In genomic region chr4:142063057-142063534, GRCm38 (mm10) we compare ENCODE assay signal across 19 mouse cellular contexts. TPM values are rescaled to one million over a fixed set of nuclear protein-coding genes. Genes with fewer than 3 reads are reported as not detected.
DNase-seq lines count a peak whose midpoint lies in the region; ATAC-seq and TF ChIP-seq lines count a peak whose summit lies in the region.
"Had no signal": no experiment of that assay in that cellular context is flagged by ENCODE, and none has a peak within 500 bp of the region (broad histone marks: within the 10 kb centered on the region; RNA-seq: fewer than 3 reads in every experiment).

No protein-coding gene starts in this region.

- no peak for TF ChIP-seq POLR2A in lung, adult 2 months (IDR thresholded peaks at IDR 0.05; ENCODE audit: borderline replicate concordance, extremely low read depth, low read depth, low read length)

- peak; percentile 52 for ATAC-seq in lung, postnatal 0 days
- peak; percentile 55 for ATAC-seq in liver, embryonic 13.5 days (ENCODE audit: low read depth)
- peak; percentile 77 for ATAC-seq in megakaryocyte, adult 5-6 weeks (ENCODE audit: poor library complexity, severe bottlenecking)
- no peak for ATAC-seq in midbrain, embryonic 13.5 days
- ATAC-seq in hindbrain, embryonic 16.5 days: no peak
- ATAC-seq: forebrain, embryonic 15.5 days had no signal

- H3K27me3 ChIP-seq in lung, postnatal 0 days (replicated peaks; ENCODE audit: insufficient read depth, low read length): no peaks in the 10 kb centered on the region
- H3K27me3 ChIP-seq in liver, embryonic 13.5 days: peaks cover 11% of the 10 kb centered on the region; the same call in 1 of the 2 replicates
- peaks cover 6% of the 10 kb centered on the region; the same call in 1 of the 2 replicates for H3K27me3 ChIP-seq in midbrain, embryonic 13.5 days
- no peaks in the 10 kb centered on the region for H3K27me3 ChIP-seq in hindbrain, embryonic 16.5 days (replicated peaks; ENCODE audit: control insufficient read depth, insufficient read depth, low read length)
- H3K27me3 ChIP-seq: hindbrain, embryonic 15.5 days; limb, embryonic 13.5 days had no signal

- no peak for TF ChIP-seq CTCF in lung, postnatal 0 days (IDR thresholded peaks at IDR 0.05)
- no peak for TF ChIP-seq CTCF in lung, adult 2 months (IDR thresholded peaks at IDR 0.05; ENCODE audit: insufficient read depth, low read length)

- peaks cover 7% of the 10 kb centered on the region; the same call in 1 of the 2 replicates for H3K4me1 ChIP-seq in lung, postnatal 0 days (ENCODE audit: insufficient read depth, low read depth, low read length)
- peaks cover 17% of the 10 kb centered on the region for H3K4me1 ChIP-seq in lung, adult 2 months (ENCODE audit: control insufficient read depth, insufficient read depth, low read length)
- H3K4me1 ChIP-seq in liver, embryonic 13.5 days (replicated peaks): peaks cover 55% of the 10 kb centered on the region
- peaks cover 11% of the 10 kb centered on the region for H3K4me1 ChIP-seq in midbrain, embryonic 13.5 days (replicated peaks)
- peaks cover 6% of the 10 kb centered on the region for H3K4me1 ChIP-seq in hindbrain, embryonic 16.5 days (ENCODE audit: control insufficient read depth, insufficient read depth, low read depth, low read length)

- H3K9ac ChIP-seq in lung, postnatal 0 days (replicated peaks; ENCODE audit: low read depth): no peak overlapping the region
- no peak overlapping the region for H3K9ac ChIP-seq in liver, embryonic 13.5 days
- no peak overlapping the region for H3K9ac ChIP-seq in midbrain, embryonic 13.5 days (replicated peaks)
- H3K9ac ChIP-seq in hindbrain, embryonic 16.5 days (ENCODE audit: low read depth, low read length): no peak overlapping the region
- H3K9ac ChIP-seq: forebrain, embryonic 15.5 days; hindbrain, embryonic 15.5 days; kidney, embryonic 15.5 days; limb, embryonic 13.5 days had no signal

- WGBS in lung, postnatal 0 days: 74% methylated on average over 8 of the region's 8 CpGs
- 68% methylated on average over 8 of the region's 8 CpGs for WGBS in lung, adult 2 months
- 66% methylated on average over 8 of the region's 8 CpGs for WGBS in liver, embryonic 13.5 days (ENCODE audit: insufficient replicate concordance)
- WGBS in midbrain, embryonic 13.5 days: 86% methylated on average over 8 of the region's 8 CpGs
- WGBS in hindbrain, embryonic 16.5 days: 94% methylated on average over 8 of the region's 8 CpGs

- no peak overlapping the region for H3K4me2 ChIP-seq in lung, postnatal 0 days (replicated peaks; ENCODE audit: low read depth, low read length)
- H3K4me2 ChIP-seq in liver, embryonic 13.5 days: no peak overlapping the region
- H3K4me2 ChIP-seq in midbrain, embryonic 13.5 days (replicated peaks): no peak overlapping the region
- H3K4me2 ChIP-seq in hindbrain, embryonic 16.5 days (ENCODE audit: low read length): no peak overlapping the region
- H3K4me2 ChIP-seq: forebrain, embryonic 15.5 days; hindbrain, embryonic 15.5 days; kidney, embryonic 15.5 days; limb, embryonic 13.5 days had no signal

- no peak overlapping the region for H3K27ac ChIP-seq in lung, postnatal 0 days (ENCODE audit: low read length)
- peak overlapping the region; percentile 56 for H3K27ac ChIP-seq in liver, embryonic 13.5 days
- H3K27ac ChIP-seq in midbrain, embryonic 13.5 days: no peak overlapping the region
- H3K27ac ChIP-seq in hindbrain, embryonic 16.5 days (ENCODE audit: low read depth, low read length): no peak overlapping the region
- H3K27ac ChIP-seq: forebrain, embryonic 15.5 days; gastrocnemius, adult 2 months; hindbrain, embryonic 15.5 days; kidney, embryonic 15.5 days; limb, embryonic 13.5 days had no signal

- peak; percentile 39 for DNase-seq in lung, postnatal 0 days (ENCODE audit: low spot score)
- no peak for DNase-seq in lung, adult 2 months
- DNase-seq in liver, embryonic 13.5 days: no peak
- DNase-seq in frontal cortex, adult 2 months (ENCODE audit: extremely low spot score in 1 of 2, low spot score in 1 of 2): no peak
- DNase-seq: adrenal gland, postnatal 10 days; cerebellum, adult 8-10 months; embryo, embryonic 11 days; gastrocnemius, adult 2 months; heart, postnatal 10 days; retina, postnatal 1 day had no signal

- no peaks in the 10 kb centered on the region for H3K9me3 ChIP-seq in lung, postnatal 0 days (ENCODE audit: low read length)
- no peaks in the 10 kb centered on the region for H3K9me3 ChIP-seq in liver, embryonic 13.5 days (replicated peaks)
- no peaks in the 10 kb centered on the region for H3K9me3 ChIP-seq in midbrain, embryonic 13.5 days
- no peaks in the 10 kb centered on the region for H3K9me3 ChIP-seq in hindbrain, embryonic 16.5 days (ENCODE audit: control insufficient read depth, low read length)
- H3K9me3 ChIP-seq: forebrain, embryonic 15.5 days; hindbrain, embryonic 15.5 days; kidney, embryonic 15.5 days; limb, embryonic 13.5 days; megakaryocyte, embryonic 14.5 days had no signal

- no peak for TF ChIP-seq EP300 in lung, postnatal 0 days (IDR thresholded peaks at IDR 0.05)

- no peak overlapping the region for H3K4me3 ChIP-seq in lung, postnatal 0 days (ENCODE audit: low read depth, low read length)
- no peak overlapping the region for H3K4me3 ChIP-seq in lung, adult 2 months (replicated peaks; ENCODE audit: extremely low read depth, low read depth, low read length)
- no peak overlapping the region for H3K4me3 ChIP-seq in liver, embryonic 13.5 days (replicated peaks)
- no peak overlapping the region for H3K4me3 ChIP-seq in midbrain, embryonic 13.5 days (replicated peaks)
- no peak overlapping the region for H3K4me3 ChIP-seq in hindbrain, embryonic 16.5 days (ENCODE audit: low read length)
- H3K4me3 ChIP-seq: forebrain, embryonic 15.5 days; gastrocnemius, adult 2 months; hindbrain, embryonic 15.5 days; kidney, embryonic 15.5 days; limb, embryonic 13.5 days had no signal

- H3K36me3 ChIP-seq in lung, postnatal 0 days (ENCODE audit: insufficient read depth, low read length): no peaks in the 10 kb centered on the region
- H3K36me3 ChIP-seq in liver, embryonic 13.5 days: no peaks in the 10 kb centered on the region
- no peaks in the 10 kb centered on the region for H3K36me3 ChIP-seq in midbrain, embryonic 13.5 days
- no peaks in the 10 kb centered on the region for H3K36me3 ChIP-seq in hindbrain, embryonic 16.5 days (ENCODE audit: control insufficient read depth, insufficient read depth, low read length)
- H3K36me3 ChIP-seq: forebrain, embryonic 15.5 days; hindbrain, embryonic 15.5 days; kidney, embryonic 15.5 days; limb, embryonic 13.5 days had no signal

RNA-seq across cellular contexts. Expression of gene Tmem51, which starts 21.0 kb away (rescaled TPM):
- polyA plus RNA-seq in lung, postnatal 0 days (2015; fragmentation: Nextera tagmentation; extraction: Ambion mirVana): 18.9 and 22.1 TPM in 2 replicates
- 12.9 and 16.5 TPM in 2 replicates for polyA plus RNA-seq in lung, adult 2 months (2012; rRNA removed)
- polyA plus RNA-seq in liver, embryonic 13.5 days (2015; fragmentation: Nextera tagmentation; extraction: Ambion mirVana): 13.5 and 16.4 TPM in 2 replicates
- total RNA-seq in megakaryocyte, adult 5-6 weeks (2015): 16.8 and 18.7 TPM in 2 replicates
- 13.5 and 18.7 TPM in 2 replicates for total RNA-seq in megakaryocyte, adult 5-6 weeks (2017)
- 5.7 and 6.4 TPM in 2 replicates for polyA plus RNA-seq in midbrain, embryonic 13.5 days (2015; fragmentation: Nextera tagmentation; extraction: Ambion mirVana)
- polyA plus RNA-seq in hindbrain, embryonic 16.5 days (2015; fragmentation: Nextera tagmentation; extraction: Ambion mirVana): 8.2 and 8.6 TPM in 2 replicates
- polyA plus RNA-seq in frontal cortex, adult 2 months (2012; rRNA removed): 6.7 and 9.5 TPM in 2 replicates

RNA-seq across cellular contexts. Expression of gene Fhad1, which starts 48.2 kb away (rescaled TPM):
- 6.5 and 8.3 TPM in 2 replicates for polyA plus RNA-seq in lung, postnatal 0 days (2015; fragmentation: Nextera tagmentation; extraction: Ambion mirVana)
- polyA plus RNA-seq in lung, adult 2 months (2012; rRNA removed): 6.9 and 7.9 TPM in 2 replicates
- polyA plus RNA-seq in liver, embryonic 13.5 days (2015; fragmentation: Nextera tagmentation; extraction: Ambion mirVana): 0.32 and 0.41 TPM in 2 replicates
- 0.41 TPM in 1 of 2 replicates, not detected in the other for total RNA-seq in megakaryocyte, adult 5-6 weeks (2015)
- total RNA-seq in megakaryocyte, adult 5-6 weeks (2017): 0.41 TPM in 1 of 2 replicates, not detected in the other
- 3.0 and 3.4 TPM in 2 replicates for polyA plus RNA-seq in midbrain, embryonic 13.5 days (2015; fragmentation: Nextera tagmentation; extraction: Ambion mirVana)
- 6.3 and 6.5 TPM in 2 replicates for polyA plus RNA-seq in hindbrain, embryonic 16.5 days (2015; fragmentation: Nextera tagmentation; extraction: Ambion mirVana)
- 9.5 and 9.8 TPM in 2 replicates for polyA plus RNA-seq in frontal cortex, adult 2 months (2012; rRNA removed)
- total RNA-seq: gastrocnemius, adult 2 months; neutrophil, adult 5-6 weeks had no signal

Comparison
In these comparisons a context has a peak if more than half of its experiments do, and no peak if none do; other contexts are left out.
1. ATAC-seq: peak in lung, postnatal 0 days (single experiment), liver, embryonic 13.5 days (single experiment) and megakaryocyte, adult 5-6 weeks (single experiment); none in midbrain, embryonic 13.5 days (single experiment) and hindbrain, embryonic 16.5 days (single experiment).